Mouse (Mus musculus) CD4-positive, CD25-positive, alpha-beta regulatory T cell, adult 4 months (primary cell): ENCODE results near the gene Cdca8. TPM values are rescaled to one million over a fixed set of nuclear protein-coding genes. Genes with fewer than 3 reads are reported as not detected.

Experiments used
- polyA plus RNA-seq, 2 experiments: library from polyadenylated mRNA; unstranded; fragments of 100-300 nt; shearing (Covaris generic); gene quantifications; one replicate each; pipeline ENCODE4 v1.2.1; 2017

Gene Cdca8
- polyA plus RNA-seq, 2 experiments from 2014 or later = 12.6 to 31.4 TPM

Other genes with a start within 250 kb of the Cdca8 start
- gene Utp11, start 245.7 kb downstream of the Cdca8 start, polyA plus RNA-seq = 10 to 100 TPM; 83.1 to 87.9 TPM
- gene Fhl3, start 238.6 kb downstream of the Cdca8 start, polyA plus RNA-seq = 10 to 100 TPM in 1 of 2 experiments, 1 to 10 TPM in 1; 6.6 to 11.0 TPM
- gene Sf3a3, start 224.5 kb downstream of the Cdca8 start, polyA plus RNA-seq = 100 to 1,000 TPM; 104 to 108 TPM
- gene Inpp5b, start 197.5 kb downstream of the Cdca8 start, polyA plus RNA-seq = 100 to 1,000 TPM in 1 of 2 experiments, 10 to 100 TPM in 1; 88.0 to 146 TPM
- 10 to 100 TPM; 16.0 to 16.7 TPM for gene Mtf1, start 137.2 kb downstream of the Cdca8 start, polyA plus RNA-seq
- 1 to 10 TPM; 4.9 to 5.6 TPM for gene Yrdc, start 88.6 kb downstream of the Cdca8 start, polyA plus RNA-seq
- 1 to 10 TPM; 2.3 to 3.3 TPM for gene 1110065P20Rik, start 88.1 kb downstream of the Cdca8 start, polyA plus RNA-seq
- gene Maneal, start 77.1 kb downstream of the Cdca8 start, polyA plus RNA-seq = under 1 TPM; 0.58 to 0.62 TPM
- gene Epha10, start 58.4 kb downstream of the Cdca8 start, polyA plus RNA-seq = not detected
- gene 9930104L06Rik, start 2.3 kb downstream of the Cdca8 start, polyA plus RNA-seq = 10 to 100 TPM; 13.0 to 24.8 TPM
- not detected for gene Rspo1, start 47.1 kb upstream of the Cdca8 start, polyA plus RNA-seq
- gene Gnl2, start 77.3 kb upstream of the Cdca8 start, polyA plus RNA-seq = 10 to 100 TPM; 72.3 to 96.7 TPM
- gene Dnali1, start 126.4 kb upstream of the Cdca8 start, polyA plus RNA-seq = not detected
- gene Snip1, start 127.4 kb upstream of the Cdca8 start, polyA plus RNA-seq = 1 to 10 TPM; 5.1 to 8.8 TPM
- 10 to 100 TPM; 56.7 to 74.8 TPM for gene Meaf6, start 145.8 kb upstream of the Cdca8 start, polyA plus RNA-seq
- 1 to 10 TPM; 3.6 to 4.4 TPM for gene Zc3h12a, start 188.5 kb upstream of the Cdca8 start, polyA plus RNA-seq